Mouse (Mus musculus): ENCODE results near the gene Kctd3. TPM values are rescaled to one million over a fixed set of nuclear protein-coding genes. Genes with fewer than 3 reads are reported as not detected.
"Not testable (repeated sequence)": the region's sequence is repeated elsewhere in the genome, so short reads cannot be mapped to it uniquely, and the experiment has no call there.

The Kctd3 gene
- 45.8 and 61.4 TPM in 2 replicates for polyA plus RNA-seq (2012; rRNA removed)

DNA sequence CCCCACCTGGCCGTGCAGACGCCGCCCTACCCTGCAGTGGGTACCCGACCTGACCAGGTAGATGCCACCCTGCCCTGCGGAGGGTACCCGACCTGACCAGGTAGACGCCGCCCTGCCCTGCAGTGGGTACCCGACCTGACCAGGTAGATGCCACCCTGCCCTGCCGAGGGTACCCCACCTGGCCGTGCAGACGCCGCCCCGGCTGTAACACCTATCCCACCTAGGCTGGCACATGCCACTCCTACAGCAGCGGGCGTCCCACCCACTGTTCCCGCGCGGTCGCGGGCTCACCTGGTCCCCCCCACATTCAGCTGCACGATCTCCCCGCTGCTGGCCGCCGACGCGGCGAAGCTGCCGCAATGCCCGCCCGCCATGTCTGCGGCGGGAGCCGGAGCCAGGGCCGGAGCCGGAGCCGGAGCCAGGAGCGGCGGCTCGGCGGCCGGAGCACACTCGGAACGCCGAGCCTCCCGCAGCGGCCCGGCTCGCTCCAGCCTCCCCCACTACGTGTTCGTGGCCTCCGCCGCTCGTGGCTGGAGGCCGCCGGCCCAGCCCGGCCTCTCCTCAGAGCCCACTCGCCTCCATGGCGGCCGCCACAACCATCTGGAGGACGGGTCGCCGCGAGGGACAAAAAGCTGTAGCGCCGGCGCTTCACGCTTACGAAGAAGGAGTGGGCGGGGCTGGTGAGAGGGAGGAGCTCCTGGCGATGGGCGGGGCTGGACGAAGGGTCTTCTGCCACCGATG, at the start of gene Kctd3:
TSS of gene Kctd3 (minus strand) at position 603 of the 741 bp plus-strand sequence.
- no peak for DNase-seq (ENCODE audit: low read depth)

- DNase-seq (ENCODE audit: low read depth) = no peak
Observed at GRCm38 (mm10) chr1:189057425-189057824, 49.8 kb upstream of the Kctd3 start.

DNA sequence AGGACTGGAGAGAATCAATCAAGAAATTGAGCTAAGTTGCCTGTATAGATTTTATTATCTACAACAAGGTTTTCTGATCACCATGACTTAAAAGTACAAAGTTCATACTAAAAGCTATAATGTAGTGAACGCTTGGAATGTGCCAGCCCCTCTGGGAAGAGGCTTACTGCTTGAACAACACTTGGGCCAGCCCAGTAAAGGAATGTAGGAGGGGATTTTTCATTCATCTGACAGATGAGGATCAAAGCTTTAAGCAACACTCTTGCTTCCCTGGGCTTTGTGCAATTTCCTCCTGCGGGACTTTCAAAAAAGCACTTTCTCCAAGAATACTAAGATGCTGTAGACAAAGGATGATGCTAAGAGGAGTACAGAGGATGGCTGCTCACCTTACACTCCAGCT, 48.3 kb upstream of the Kctd3 start:
- no peak for DNase-seq (ENCODE audit: low read depth)

DNA sequence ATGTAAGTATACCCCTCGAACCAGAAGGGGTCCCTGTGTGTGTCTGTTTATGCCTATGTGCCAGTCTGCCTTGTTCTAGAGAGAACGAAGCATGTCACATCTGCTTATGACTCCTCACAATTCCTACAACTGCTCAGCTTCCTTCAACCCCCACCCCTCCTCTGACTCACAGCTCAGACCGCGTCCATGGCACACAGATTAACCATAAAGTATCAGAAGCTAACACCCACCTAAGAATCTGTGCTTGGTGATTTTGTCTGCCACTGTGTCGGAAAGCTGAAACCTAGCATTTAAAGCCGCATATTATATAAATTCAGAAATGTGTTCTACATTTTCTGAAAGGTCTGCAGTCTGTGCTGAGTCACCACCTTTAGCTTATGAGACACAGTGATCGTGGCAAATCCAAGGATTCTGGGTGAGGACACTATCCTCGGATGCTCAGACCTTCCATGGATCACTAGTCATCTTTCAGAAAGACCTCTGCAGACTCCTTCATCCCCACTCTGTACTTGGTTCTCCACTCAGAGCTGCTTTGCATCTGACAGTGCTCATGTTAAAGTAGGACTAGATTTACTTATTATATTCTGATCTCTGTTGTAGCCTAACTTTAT, 47.4 kb upstream of the Kctd3 start:
- no peak for DNase-seq (ENCODE audit: low read depth)

DNA sequence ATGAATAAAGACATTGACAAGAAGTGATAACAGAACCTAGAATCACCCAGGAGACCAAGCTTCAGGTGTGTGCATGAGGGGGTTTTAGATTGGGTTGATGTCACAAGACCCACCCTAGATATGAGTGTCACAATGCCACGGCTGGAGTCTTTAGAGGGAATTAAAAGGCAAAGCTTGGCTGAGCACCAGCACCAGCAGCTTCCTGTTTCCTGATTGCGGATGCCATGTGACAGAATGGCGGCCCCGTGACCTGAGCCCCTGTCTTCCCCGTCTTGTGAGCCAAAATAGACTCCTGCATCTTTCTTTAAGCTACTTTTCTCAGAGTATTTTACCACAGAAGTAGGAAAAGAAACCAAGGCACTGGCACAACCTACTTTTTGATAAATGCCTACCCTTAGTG, 46.5 kb upstream of the Kctd3 start:
- DNase-seq (ENCODE audit: low read depth) = no peak

- DNase-seq (ENCODE audit: low read depth) = no peak
Observed at GRCm38 (mm10) chr1:189052189-189052588, 44.5 kb upstream of the Kctd3 start.

DNA sequence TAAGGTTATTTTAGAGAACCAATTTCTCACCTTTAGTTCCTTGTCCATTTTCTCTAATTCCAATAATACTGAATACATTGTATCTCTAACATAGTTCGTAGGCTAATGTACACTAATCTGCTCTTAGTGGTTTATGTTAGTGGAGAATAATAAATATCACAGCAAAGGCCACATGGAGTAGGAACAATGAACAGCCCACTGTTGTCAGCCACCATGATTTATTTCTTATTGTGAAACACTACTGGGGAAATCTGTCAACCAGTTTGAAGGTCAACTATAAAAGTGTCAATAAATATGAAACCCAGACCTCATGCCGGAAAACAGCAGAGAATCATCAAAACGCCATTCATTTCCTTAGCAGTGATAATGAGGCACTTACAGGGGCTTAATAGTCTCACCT, 42.5 kb upstream of the Kctd3 start:
- DNase-seq (ENCODE audit: low read depth) = no peak

- no peak for DNase-seq (ENCODE audit: low read depth)
Observed at GRCm38 (mm10) chr1:189048331-189048730, 40.7 kb upstream of the Kctd3 start.

DNA sequence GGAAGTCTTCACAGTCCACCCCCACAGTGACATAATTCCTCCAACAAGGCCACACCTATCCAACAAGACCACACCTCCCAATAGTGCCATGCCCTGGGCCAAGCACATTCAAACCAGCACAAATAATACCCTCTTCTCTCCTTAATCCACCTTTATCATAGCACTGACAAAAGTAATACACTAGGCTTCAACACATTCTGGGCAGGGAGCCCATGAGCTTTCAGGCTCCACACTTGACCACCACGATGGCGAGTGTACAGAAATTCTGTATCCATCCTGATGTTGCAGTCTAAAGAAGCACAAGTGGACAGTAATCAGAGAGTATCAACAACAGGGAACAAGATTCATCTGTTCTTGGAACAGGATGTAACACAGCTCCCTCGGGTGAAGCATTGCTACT, 40.3 kb upstream of the Kctd3 start:
- DNase-seq (ENCODE audit: low read depth) = no peak

DNA sequence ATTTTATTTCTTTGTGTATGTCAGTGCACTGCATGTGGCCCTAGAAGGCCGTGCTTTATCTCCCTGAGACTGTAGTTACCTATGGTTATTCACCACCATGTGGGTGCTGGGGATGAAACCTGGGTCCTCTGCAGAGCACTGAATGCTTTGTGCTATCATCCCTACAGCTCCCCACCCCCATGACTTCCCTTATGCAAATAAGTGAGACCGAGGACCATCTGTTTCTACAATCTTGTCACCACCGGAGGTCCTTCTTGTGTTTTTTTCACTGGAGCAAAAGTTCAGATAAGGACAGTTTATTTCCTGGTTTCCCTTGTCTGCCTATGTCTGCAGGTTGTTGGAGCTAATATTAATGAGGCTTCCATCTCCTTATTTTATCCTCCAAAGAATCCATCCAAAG, 39.2 kb upstream of the Kctd3 start:
- DNase-seq (ENCODE audit: low read depth) = no peak

DNA sequence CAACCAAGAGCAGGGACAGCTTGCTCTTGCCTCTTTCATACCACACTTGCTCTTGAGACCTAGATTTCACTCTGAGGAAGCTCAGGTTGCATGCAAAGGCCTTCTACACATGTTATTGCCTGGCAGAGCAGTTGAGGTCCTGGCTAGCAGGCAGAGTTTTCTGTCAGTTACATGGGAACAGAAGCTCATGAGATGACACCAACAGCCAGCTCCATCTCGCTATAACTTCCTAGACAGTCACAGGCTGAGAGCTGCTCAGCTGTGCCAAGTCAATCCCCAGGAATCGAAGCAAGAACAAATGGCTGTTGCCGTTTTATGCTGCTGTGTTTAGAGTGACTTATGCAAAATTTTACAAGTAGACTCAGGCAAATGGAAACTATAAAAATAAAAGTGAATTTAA, 38.7 kb upstream of the Kctd3 start:
- DNase-seq (ENCODE audit: low read depth) = no peak

GRCm38 (mm10) chr1:189041261-189041660, 33.6 kb upstream of the Kctd3 start:
- DNase-seq (ENCODE audit: low read depth) = no peak

DNA sequence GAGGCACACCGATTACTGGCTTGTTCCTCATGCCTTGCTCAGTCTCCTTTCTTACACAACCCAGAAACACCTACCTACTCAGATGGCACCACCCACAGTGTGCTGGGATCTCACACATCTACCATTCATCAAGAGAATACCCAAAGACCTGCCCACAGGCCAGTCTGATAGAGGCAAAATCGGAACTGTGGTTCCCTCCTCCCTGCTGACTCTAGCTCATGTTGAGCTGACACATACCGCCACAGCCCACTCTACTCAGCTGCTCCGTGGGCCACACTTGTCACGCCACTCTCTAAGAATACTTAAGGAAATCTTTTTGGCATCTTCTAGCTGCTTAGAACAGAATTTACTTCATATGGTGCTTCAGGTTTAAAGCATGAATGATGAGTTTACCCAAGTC, 31.7 kb upstream of the Kctd3 start:
- no peak for DNase-seq (ENCODE audit: low read depth)

GRCm38 (mm10) chr1:189032817-189033216, 25.2 kb upstream of the Kctd3 start:
- DNase-seq (ENCODE audit: low read depth) = not testable (repeated sequence)

- no peak for DNase-seq (ENCODE audit: low read depth)
Observed at GRCm38 (mm10) chr1:189030975-189031374, 23.3 kb upstream of the Kctd3 start.

GRCm38 (mm10) chr1:189028267-189028666, 20.6 kb upstream of the Kctd3 start:
- DNase-seq (ENCODE audit: low read depth) = no peak

- no peak for DNase-seq (ENCODE audit: low read depth)
Observed at GRCm38 (mm10) chr1:189026885-189027284, 19.2 kb upstream of the Kctd3 start.

DNA sequence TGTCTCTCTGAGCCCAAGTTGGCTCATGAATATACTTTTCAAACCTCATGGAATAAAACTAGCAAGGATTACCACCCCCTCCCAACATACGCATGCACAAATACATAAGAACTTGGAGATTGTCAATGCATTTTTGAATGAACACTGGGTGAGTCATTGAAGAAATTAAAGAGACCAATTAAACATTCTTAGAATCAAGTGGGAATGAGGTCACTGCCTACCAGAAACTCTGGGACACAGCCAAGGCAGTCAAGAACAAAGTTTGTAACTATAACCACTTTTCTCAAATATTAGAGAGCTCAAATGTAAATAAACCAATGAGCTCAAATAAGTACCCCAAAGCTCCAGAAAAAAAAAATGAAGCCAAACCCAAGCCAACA, 16.1 kb upstream of the Kctd3 start:
- DNase-seq (ENCODE audit: low read depth) = no peak

DNA sequence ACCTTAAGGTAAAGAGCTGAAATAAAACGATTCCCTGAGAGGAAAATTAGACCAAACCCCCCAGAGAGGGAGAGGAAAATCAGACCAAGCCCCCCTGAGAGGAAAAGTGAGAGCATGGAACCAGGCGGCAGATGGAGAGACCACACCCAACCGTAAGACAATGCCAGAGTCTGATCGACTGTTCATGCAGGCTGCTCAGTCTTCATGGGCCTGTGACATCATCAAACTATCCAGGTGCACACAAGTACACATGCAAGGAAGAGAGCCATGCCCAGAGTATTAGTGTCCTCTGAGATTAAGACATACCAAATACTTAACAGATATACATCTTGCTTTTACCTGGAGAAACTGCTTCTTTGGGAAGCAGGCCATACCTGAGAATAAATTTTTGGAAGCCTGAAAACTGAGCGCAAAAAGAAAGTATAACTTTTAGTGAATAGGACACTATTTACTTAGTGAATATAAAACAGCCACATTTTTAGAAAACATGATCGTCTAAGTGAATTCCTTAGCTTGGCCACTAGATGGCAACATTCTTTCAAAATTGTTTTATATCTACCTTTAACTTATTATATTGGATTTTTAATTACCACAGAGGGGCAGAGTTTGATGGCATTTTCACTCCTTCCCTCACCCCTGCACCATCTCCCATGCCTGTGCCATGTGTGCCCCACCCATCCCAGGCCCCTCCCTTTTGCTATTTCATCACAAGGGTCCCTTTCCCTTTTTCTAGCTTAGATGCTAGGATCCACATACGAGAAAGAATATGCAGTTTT, 15.5 kb upstream of the Kctd3 start:
- no peak for DNase-seq (ENCODE audit: low read depth)

DNA sequence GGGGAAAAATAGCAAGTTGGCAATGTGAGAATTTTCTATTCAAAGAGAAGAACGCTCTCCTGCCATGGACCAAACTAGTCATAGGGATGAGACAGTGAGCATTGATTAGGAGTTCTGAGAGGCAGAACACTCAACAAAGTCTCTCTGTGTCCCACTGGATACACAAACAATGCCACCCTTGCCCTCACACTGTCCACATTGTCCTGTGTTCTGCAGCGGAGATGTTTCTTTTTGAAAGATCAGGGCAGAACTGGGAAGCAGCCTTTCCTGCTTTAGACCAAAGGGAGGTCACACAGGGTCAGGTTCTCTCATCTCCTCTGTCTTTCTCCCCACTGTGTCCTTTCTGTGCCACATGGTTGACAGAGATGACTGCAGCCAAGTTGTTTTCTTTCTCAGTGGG, 7.7 kb upstream of the Kctd3 start:
- no peak for DNase-seq (ENCODE audit: low read depth)

DNA sequence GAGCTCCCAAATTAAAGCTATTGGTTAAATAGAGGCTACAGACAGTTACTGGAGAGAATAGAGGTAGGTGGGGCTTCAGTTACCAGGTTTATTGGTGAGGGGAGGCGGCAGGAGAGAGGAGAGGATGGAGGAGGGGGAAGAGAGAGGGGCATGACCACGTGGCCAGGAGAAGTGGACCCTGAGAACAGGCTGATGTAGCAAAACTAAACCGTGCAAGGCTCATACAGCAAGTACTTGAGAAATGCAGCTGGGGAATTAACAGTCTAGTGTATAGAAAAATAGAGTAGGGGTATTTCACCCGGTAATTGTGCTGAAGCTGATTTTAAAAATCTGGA, 5.9 kb upstream of the Kctd3 start:
- DNase-seq (ENCODE audit: low read depth) = no peak

- DNase-seq (ENCODE audit: low read depth) = no peak
Observed at GRCm38 (mm10) chr1:189012846-189013586, 5.4 kb upstream of the Kctd3 start.

Data from gonadal fat pad, adult 2 months (tissue).